Mouse (Mus musculus) 3T3-L1 (cell line): ENCODE results near the gene 2610301B20Rik.
A peak's percentile ranks its signal among the peaks of the same experiment; 100 is the strongest.
"Not testable (repeated sequence)": the region's sequence is repeated elsewhere in the genome, so short reads cannot be mapped to it uniquely, and the experiment has no call there.

Source experiments
- DNase-seq: peaks from one replicate; pipeline ENCODE4 v3.0.0-alpha.2; 2015; ENCODE audit warnings: low read depth, low spot score

Gene 2610301B20Rik

GRCm38 (mm10) chr4:10905234-10905801 is 31.0 kb downstream of the 2610301B20Rik start:
- peak; percentile 31 for DNase-seq

- not testable (repeated sequence) for DNase-seq
Measured at GRCm38 (mm10) chr4:10911417-10911816, 37.1 kb downstream of the 2610301B20Rik start.

GRCm38 (mm10) chr4:10911909-10912478 is 37.7 kb downstream of the 2610301B20Rik start:
- no peak for DNase-seq

GRCm38 (mm10) chr4:10912611-10913301 is 38.5 kb downstream of the 2610301B20Rik start:
- peak; percentile 88 for DNase-seq

- no peak for DNase-seq
Measured at GRCm38 (mm10) chr4:10913409-10913808, 39.1 kb downstream of the 2610301B20Rik start.

GRCm38 (mm10) chr4:10914766-10915165 is 40.5 kb downstream of the 2610301B20Rik start:
- DNase-seq, result no peak

GRCm38 (mm10) chr4:10915271-10915670 is 41.0 kb downstream of the 2610301B20Rik start:
- no peak for DNase-seq

GRCm38 (mm10) chr4:10918402-10918801 is 44.1 kb downstream of the 2610301B20Rik start:
- no peak for DNase-seq

GRCm38 (mm10) chr4:10919097-10919496 is 44.8 kb downstream of the 2610301B20Rik start:
- DNase-seq, result no peak

GRCm38 (mm10) chr4:10919530-10919929 is 45.2 kb downstream of the 2610301B20Rik start:
- no peak for DNase-seq

GRCm38 (mm10) chr4:10919987-10920386 is 45.7 kb downstream of the 2610301B20Rik start:
- no peak for DNase-seq

GRCm38 (mm10) chr4:10920622-10921021 is 46.3 kb downstream of the 2610301B20Rik start:
- DNase-seq, result no peak

- peak; percentile 66 for DNase-seq
Measured at GRCm38 (mm10) chr4:10923180-10923579, 48.9 kb downstream of the 2610301B20Rik start.

- DNase-seq, result no peak
Measured at GRCm38 (mm10) chr4:10924140-10924539, 49.8 kb downstream of the 2610301B20Rik start.

- DNase-seq, result no peak
Measured at GRCm38 (mm10) chr4:10924541-10924940, 50.2 kb downstream of the 2610301B20Rik start.

GRCm38 (mm10) chr4:10926416-10926815 is 52.1 kb downstream of the 2610301B20Rik start:
- no peak for DNase-seq

- no peak for DNase-seq
Measured at GRCm38 (mm10) chr4:10928158-10928557, 53.9 kb downstream of the 2610301B20Rik start.

GRCm38 (mm10) chr4:10929726-10930125 is 55.4 kb downstream of the 2610301B20Rik start:
- DNase-seq, result no peak

GRCm38 (mm10) chr4:10931040-10931439 is 56.7 kb downstream of the 2610301B20Rik start:
- no peak for DNase-seq

GRCm38 (mm10) chr4:10932091-10932745 is 57.9 kb downstream of the 2610301B20Rik start:
- no peak for DNase-seq

GRCm38 (mm10) chr4:10932782-10933181 is 58.5 kb downstream of the 2610301B20Rik start:
- no peak for DNase-seq

- DNase-seq, result no peak
Measured at GRCm38 (mm10) chr4:10936766-10937165, 62.5 kb downstream of the 2610301B20Rik start.
